Mouse (Mus musculus): ENCODE measurements at regions not wholly inside any gene's neighbourhood (a gene's known extent, or its start where the extent isn't known, plus 50 kb on each side); places are given as distances from the start of the nearest gene placed in this dataset.

DNA sequence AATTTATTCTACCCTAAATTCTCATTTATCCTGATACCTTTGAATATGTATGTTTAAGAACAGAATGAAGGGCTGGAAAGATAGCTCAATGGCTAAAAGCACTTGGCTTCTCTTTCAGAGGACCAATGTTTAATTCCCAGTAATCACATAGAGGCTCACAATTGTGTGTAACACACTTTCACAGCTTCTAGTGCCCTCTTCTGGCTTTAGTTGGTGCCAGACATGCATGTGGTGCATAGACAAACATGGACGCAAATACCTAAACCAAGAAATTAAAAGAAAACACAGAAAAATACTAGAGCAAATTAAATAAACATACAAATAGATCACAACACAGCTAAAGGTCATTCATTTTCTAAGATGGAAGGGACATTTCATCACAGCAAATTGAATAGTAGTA lies 761.0 kb downstream of the Pdha2 start:
- CTCF ChIA-PET, result no interaction called here
- ATAC-seq (no peak), DNase-seq (ENCODE audit: low read depth, low spot score) (no peak)
- POLR2A ChIA-PET, result no interaction called here
- in situ Hi-C loops (cut with MboI; ENCODE audit: low pct_unique_long_range_greater_than_20kb), result no loop called here
- H3K27me3 ChIP-seq, result no peaks in the 10 kb centered on the region
- no peak for TF ChIP-seq CTCF (IDR thresholded peaks at IDR 0.05)

DNA sequence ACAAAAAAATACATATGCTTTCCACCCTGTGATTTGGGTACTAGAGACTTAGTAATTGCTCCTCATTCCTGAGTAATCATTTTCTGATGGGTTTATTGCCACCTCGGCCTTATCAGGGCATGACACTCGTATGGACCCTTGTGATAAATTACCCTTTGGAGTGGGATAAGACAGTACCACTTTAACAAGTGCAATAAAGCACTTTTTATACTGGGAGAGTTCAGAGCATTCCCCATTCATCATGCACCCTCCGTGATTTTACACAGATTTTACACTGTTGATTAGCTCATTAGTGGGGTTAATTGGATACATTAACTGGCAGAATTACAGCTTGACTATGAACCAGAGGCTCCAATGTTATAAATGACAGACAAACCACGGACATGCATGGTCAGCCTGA lies 802.9 kb downstream of the Pdha2 start:
- TF ChIP-seq CTCF (IDR thresholded peaks at IDR 0.05), result no peak
- ChIA-PET CTCF (interaction anchor here (1.0 kb wide), 1 partner anchor 15 kb away, joined by 3 read pairs; no protein-coding TSS in a partner anchor), POLR2A (interaction anchor here (0.6 kb wide), 1 partner anchor 11 kb away, joined by 4 read pairs; no protein-coding TSS in a partner anchor)
- ATAC-seq (no peak), DNase-seq (ENCODE audit: low read depth, low spot score) (no peak)
- H3K27me3 ChIP-seq, result no peaks in the 10 kb centered on the region
- in situ Hi-C loops (cut with MboI; ENCODE audit: low pct_unique_long_range_greater_than_20kb), result no loop called here
